Mouse (Mus musculus) liver, embryonic 15.5 days (tissue): ENCODE measurements around the gene Psme2. TPM values are rescaled to one million over a fixed set of nuclear protein-coding genes. Genes with fewer than 3 reads are reported as not detected.
A peak's percentile ranks its signal among the peaks of the same experiment; 100 is the strongest.

Experiments
- ATAC-seq: fragments of 200-750 bp; cut with Nextera tagmentation; 2 replicates; pipeline ENCODE4 v1.8.0; 2017; ENCODE audit warnings: moderate number of reproducible peaks, mild to moderate bottlenecking, moderate library complexity; ENCODE audit not compliant: insufficient read depth
- H3K27ac ChIP-seq: fragments of 300-500 bp; sonication (generic); replicated peaks from 2 replicates; pipeline ENCODE4 v1.5.1; 2015; ENCODE audit warnings: mild to moderate bottlenecking, inconsistent platforms
- H3K27me3 ChIP-seq: fragments of 300-500 bp; sonication (generic); 2 replicates; pipeline ENCODE4 v1.6.1; 2015; ENCODE audit warnings: mild to moderate bottlenecking, inconsistent platforms
- H3K36me3 ChIP-seq: fragments of 300-500 bp; sonication (generic); replicated peaks from 2 replicates; pipeline ENCODE4 v1.6.1; 2015; ENCODE audit warnings: moderate library complexity, mild to moderate bottlenecking, inconsistent platforms
- H3K4me1 ChIP-seq: fragments of 300-500 bp; sonication (generic); replicated peaks from 2 replicates; pipeline ENCODE4 v1.6.1; 2015; ENCODE audit warnings: inconsistent platforms
- H3K4me2 ChIP-seq: fragments of 300-500 bp; sonication (generic); 2 replicates; pipeline ENCODE4 v1.6.1; 2015; ENCODE audit warnings: moderate library complexity, mild to moderate bottlenecking, inconsistent platforms
- H3K4me3 ChIP-seq: fragments of 300-500 bp; sonication (generic); replicated peaks from 2 replicates; pipeline ENCODE4 v1.5.1; 2015; ENCODE audit warnings: mild to moderate bottlenecking, inconsistent platforms
- H3K9ac ChIP-seq: fragments of 300-500 bp; sonication (generic); 2 replicates; pipeline ENCODE4 v1.6.1; 2015; ENCODE audit warnings: moderate library complexity, mild to moderate bottlenecking, inconsistent platforms
- H3K9me3 ChIP-seq: fragments of 300-500 bp; sonication (generic); replicated peaks from 2 replicates; pipeline ENCODE4 v1.6.1; 2016; ENCODE audit warnings: inconsistent platforms
- WGBS: fragments of 180-500 bp; shearing (Covaris S2); methylation state at CpG from one replicate; pipeline ENCODE4 v1.1.7; 2015; ENCODE audit warnings: mixed read lengths; ENCODE audit not compliant: insufficient replicate concordance; 5-methylcytosine and 5-hydroxymethylcytosine counted together
- polyA plus RNA-seq: library from polyadenylated mRNA; unstranded; fragments of >200 nt; fragmentation: Nextera tagmentation; extraction: Ambion mirVana; gene quantifications from 2 replicates; pipeline ENCODE4 v1.2.1, GENCODE M21; 2015

Psme2 gene
- polyA plus RNA-seq, 1 experiment from 2014 or later: 191 TPM

DNA sequence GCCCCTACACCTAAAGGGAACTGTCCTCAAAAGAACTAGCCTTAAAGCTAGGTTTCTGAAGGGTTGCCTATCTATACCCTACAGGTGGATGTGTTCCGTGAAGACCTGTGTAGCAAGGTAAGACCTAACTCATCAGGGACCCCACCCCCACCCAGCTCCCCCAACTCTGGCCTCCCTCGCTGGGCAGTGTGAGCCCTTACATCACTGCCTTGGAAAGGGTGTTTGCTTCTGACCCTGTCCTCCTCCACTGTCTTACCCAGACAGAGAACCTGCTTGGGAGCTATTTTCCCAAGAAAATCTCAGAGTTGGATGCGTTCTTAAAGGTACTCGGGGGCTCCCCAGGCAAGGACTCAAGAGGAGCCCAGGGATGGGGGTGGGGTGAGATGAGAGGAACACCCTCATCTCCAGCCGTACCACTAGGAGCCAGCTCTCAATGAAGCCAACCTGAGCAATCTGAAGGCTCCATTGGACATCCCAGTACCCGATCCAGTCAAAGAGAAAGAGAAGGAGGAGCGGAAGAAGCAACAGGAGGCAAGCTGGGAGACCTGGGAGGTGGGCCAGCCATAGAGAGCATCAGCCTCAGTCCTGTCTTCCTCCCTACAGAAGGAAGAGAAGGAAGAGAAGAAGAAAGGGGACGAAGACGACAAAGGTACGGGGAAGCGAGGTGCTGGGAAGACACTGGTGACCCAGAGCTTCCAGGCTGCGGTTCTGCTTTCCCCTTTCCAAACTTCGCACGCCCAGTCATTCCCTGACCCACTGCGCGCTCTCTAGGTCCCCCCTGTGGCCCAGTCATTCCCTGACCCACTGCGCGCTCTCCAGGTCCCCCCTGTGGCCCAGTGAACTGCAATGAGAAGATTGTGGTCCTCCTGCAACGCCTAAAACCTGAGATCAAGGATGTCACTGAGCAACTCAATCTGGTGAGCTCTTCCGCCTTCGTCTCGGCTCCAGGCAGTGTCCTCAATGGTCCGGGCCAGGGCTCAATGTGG is 11.1 kb downstream of the Psme2 start:
- no peaks in the 10 kb centered on the region for H3K9me3 ChIP-seq
- H3K27me3 ChIP-seq: no peaks in the 10 kb centered on the region
- 0 out of 2 replicates have a peak overlapping the region, but pooled peaks have one; percentile 0 for H3K9ac ChIP-seq
- H3K27ac ChIP-seq: peak overlapping the region; percentile 84
- no peak overlapping the region for H3K4me3 ChIP-seq
- 80% methylated on average over 23 of the region's 23 CpGs for WGBS
- no peak overlapping the region; the same call in 1 of the 2 replicates for H3K4me2 ChIP-seq
- no peak for ATAC-seq
- peaks cover 64% of the 10 kb centered on the region for H3K4me1 ChIP-seq
- H3K36me3 ChIP-seq: peaks cover 29% of the 10 kb centered on the region

DNA sequence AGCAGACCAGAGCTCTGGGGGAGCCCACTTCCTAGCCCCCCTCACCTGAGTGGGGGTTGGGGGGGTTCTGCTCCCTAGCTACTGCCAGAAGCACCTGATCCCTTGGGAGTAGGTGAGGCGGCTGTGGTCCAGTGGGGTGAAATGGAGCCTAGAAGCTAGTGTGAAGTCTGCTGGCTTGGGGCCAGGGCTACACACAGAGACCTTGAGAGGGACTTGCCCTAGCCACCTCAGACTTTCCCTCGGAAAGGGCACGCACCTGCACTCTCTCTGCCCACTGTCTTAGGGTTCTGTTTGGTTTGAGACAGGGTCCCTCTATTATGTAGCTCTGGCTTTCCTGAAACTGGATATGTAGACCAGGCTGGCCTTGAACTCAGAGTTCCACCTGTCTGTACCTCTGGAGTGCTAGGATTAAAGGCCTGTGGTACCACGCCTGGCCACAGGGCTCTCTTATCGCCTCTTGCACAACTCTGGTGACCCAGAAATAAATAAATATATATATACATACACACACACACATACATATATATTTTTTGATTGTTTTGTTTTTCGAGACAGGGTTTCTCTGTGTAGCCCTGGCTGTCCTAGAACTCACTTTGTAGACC is 12.1 kb downstream of the Psme2 start:
- peaks cover 54% of the 10 kb centered on the region for H3K4me1 ChIP-seq

GRCm38 (mm10) chr14:55577871-55578667 is 12.8 kb downstream of the Psme2 start, which contains the start of gene Psme1:
Gene Psme1, plus strand, starts transcription at chr14:55578123.
- WGBS: under 1% methylated on average over 32 of the region's 32 CpGs

More for the DNA sequence above, 12.1 kb downstream of the Psme2 start:
- peak overlapping the region; percentile 85 for H3K9ac ChIP-seq
- WGBS: 6% methylated on average over 6 of the region's 6 CpGs
- H3K27me3 ChIP-seq: no peaks in the 10 kb centered on the region
- H3K4me3 ChIP-seq: peak overlapping the region; percentile 80
- ATAC-seq: peak; percentile 51
- H3K36me3 ChIP-seq: peaks cover 28% of the 10 kb centered on the region
- peak overlapping the region; percentile 90 for H3K4me2 ChIP-seq
- peak overlapping the region; percentile 84 for H3K27ac ChIP-seq
- no peaks in the 10 kb centered on the region for H3K9me3 ChIP-seq

GRCm38 (mm10) chr14:55576376-55576775 is 14.5 kb downstream of the Psme2 start:
- no peak for ATAC-seq
- H3K36me3 ChIP-seq: peaks cover 18% of the 10 kb centered on the region
- no peak overlapping the region for H3K4me2 ChIP-seq
- H3K9ac ChIP-seq: no peak overlapping the region
- H3K9me3 ChIP-seq: no peaks in the 10 kb centered on the region
- H3K27ac ChIP-seq: no peak overlapping the region
- no peak overlapping the region for H3K4me3 ChIP-seq
- H3K4me1 ChIP-seq: peaks cover 46% of the 10 kb centered on the region
- H3K27me3 ChIP-seq: no peaks in the 10 kb centered on the region
- 73% methylated on average over 16 of the region's 16 CpGs for WGBS

More at GRCm38 (mm10) chr14:55577871-55578667, 12.8 kb downstream of the Psme2 start, which contains the start of gene Psme1:
- Histone ChIP-seq H3K36me3 (peaks cover 25% of the 10 kb centered on the region), H3K9me3 (no peaks in the 10 kb centered on the region), H3K4me2 (peak within 1 kb of the TSS; percentile 90), H3K27me3 (no peaks in the 10 kb centered on the region), H3K27ac (peak within 1 kb of the TSS; percentile 84), H3K4me1 (peaks cover 48% of the 10 kb centered on the region), H3K9ac (peak within 1 kb of the TSS; percentile 85), H3K4me3 (peak within 1 kb of the TSS; percentile 80)
- ATAC-seq: peak; percentile 78

DNA sequence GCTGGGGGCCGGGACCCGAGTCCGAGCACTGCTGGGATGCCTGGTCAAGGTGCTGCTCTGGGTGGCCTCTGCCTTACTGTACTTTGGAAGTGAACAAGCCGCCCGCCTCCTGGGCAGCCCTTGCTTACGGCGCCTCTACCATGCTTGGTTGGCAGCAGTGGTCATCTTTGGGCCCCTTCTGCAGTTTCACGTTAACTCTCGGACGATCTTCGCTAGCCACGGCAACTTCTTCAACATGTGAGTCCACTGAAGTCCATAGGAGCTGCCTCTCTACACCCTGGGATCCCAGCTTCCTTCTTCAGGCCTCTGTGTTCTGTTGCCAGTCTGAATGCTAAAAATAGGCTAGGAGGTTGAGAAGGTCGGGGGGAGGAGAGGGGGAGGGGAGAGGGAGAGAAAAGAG is 15.2 kb downstream of the Psme2 start:
- H3K27me3 ChIP-seq: no peaks in the 10 kb centered on the region
- no peak overlapping the region for H3K4me3 ChIP-seq
- H3K36me3 ChIP-seq: peaks cover 14% of the 10 kb centered on the region
- no peak overlapping the region for H3K9ac ChIP-seq
- no peak overlapping the region for H3K27ac ChIP-seq
- 58% methylated on average over 13 of the region's 13 CpGs for WGBS
- H3K4me1 ChIP-seq: peaks cover 51% of the 10 kb centered on the region
- ATAC-seq: no peak
- H3K4me2 ChIP-seq: no peak overlapping the region
- no peaks in the 10 kb centered on the region for H3K9me3 ChIP-seq

DNA sequence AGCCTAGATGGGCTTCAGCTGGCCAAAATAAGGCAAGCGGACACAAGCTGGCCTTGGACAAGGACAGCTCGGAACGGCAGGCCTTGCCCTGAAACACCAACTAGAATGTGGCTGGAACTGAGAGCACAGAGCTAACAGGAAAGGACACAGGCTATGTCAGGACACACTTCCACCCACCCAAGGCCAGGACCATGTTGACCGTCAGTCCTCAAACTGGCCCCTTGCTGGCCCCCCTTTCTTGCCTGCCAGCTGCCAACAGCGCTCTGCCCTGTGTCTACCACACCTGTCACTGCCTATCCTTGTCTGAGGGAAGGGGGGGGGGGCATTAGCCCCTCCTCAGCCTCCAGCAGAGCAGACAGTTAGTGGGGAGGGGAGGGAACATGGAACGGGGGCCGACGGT is 15.6 kb downstream of the Psme2 start, which contains the start of gene Fitm1:
Gene Fitm1 (plus strand): TSS at position 316 of the 400 bp plus-strand sequence.
- H3K27me3 ChIP-seq: no peaks in the 10 kb centered on the region
- H3K4me1 ChIP-seq: peaks cover 55% of the 10 kb centered on the region
- H3K27ac ChIP-seq: no peak within 1 kb of the TSS
- no peaks in the 10 kb centered on the region for H3K9me3 ChIP-seq
- no peak for ATAC-seq
- no peak within 1 kb of the TSS for H3K4me2 ChIP-seq
- H3K36me3 ChIP-seq: peaks cover 13% of the 10 kb centered on the region
- H3K9ac ChIP-seq: no peak within 1 kb of the TSS
- 72% methylated on average over 8 of the region's 8 CpGs for WGBS
- no peak within 1 kb of the TSS for H3K4me3 ChIP-seq

- ATAC-seq: no peak
Observed at GRCm38 (mm10) chr14:55571760-55572159, 19.2 kb downstream of the Psme2 start.

GRCm38 (mm10) chr14:55570588-55570987 is 20.3 kb downstream of the Psme2 start:
- Histone ChIP-seq H3K27me3 (no peaks in the 10 kb centered on the region), H3K9ac (no peak overlapping the region), H3K4me2 (no peak overlapping the region), H3K4me1 (peaks cover 22% of the 10 kb centered on the region), H3K36me3 (peaks cover 52% of the 10 kb centered on the region), H3K27ac (no peak overlapping the region), H3K4me3 (no peak overlapping the region), H3K9me3 (no peaks in the 10 kb centered on the region)
- WGBS: 73% methylated on average over 2 of the region's 2 CpGs
- ATAC-seq: no peak

More at GRCm38 (mm10) chr14:55571760-55572159, 19.2 kb downstream of the Psme2 start:
- H3K4me3 ChIP-seq: no peak overlapping the region
- H3K4me2 ChIP-seq: no peak overlapping the region
- no peaks in the 10 kb centered on the region for H3K27me3 ChIP-seq
- no peaks in the 10 kb centered on the region for H3K9me3 ChIP-seq
- peaks cover 40% of the 10 kb centered on the region for H3K36me3 ChIP-seq
- peak overlapping the region; percentile 29; the same call in 1 of the 2 replicates for H3K27ac ChIP-seq
- H3K9ac ChIP-seq: no peak overlapping the region; the same call in 1 of the 2 replicates
- peaks cover 32% of the 10 kb centered on the region for H3K4me1 ChIP-seq

- H3K4me2 ChIP-seq: no peak overlapping the region
- peaks cover 24% of the 10 kb centered on the region for H3K4me1 ChIP-seq
- H3K36me3 ChIP-seq: peaks cover 83% of the 10 kb centered on the region
- no peak overlapping the region for H3K4me3 ChIP-seq
- H3K9ac ChIP-seq: no peak overlapping the region
- ATAC-seq: no peak
- 82% methylated on average over 3 of the region's 3 CpGs for WGBS
- no peaks in the 10 kb centered on the region for H3K27me3 ChIP-seq
- no peak overlapping the region for H3K27ac ChIP-seq
- H3K9me3 ChIP-seq: no peaks in the 10 kb centered on the region
Observed at GRCm38 (mm10) chr14:55567496-55567895, 23.4 kb downstream of the Psme2 start.

DNA sequence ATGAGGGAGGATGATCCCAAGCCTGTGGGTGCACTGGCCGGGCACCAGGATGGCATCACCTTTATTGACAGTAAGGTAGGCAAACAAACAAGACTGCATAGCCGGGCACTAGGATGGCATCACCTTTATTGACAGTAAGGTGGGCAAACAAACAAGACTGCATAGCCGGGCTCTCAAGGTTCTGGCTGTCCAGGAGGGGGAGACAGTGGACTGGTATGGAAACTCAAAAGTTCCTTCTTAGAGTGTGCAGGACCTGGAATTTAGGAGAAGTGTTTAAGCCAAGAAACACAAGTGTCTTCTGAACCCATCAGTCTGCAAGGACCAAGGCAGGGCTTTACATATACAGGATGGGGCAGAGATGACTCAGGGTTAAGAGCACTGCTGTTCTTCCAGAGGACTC is 25.2 kb downstream of the Psme2 start:
- peaks cover 27% of the 10 kb centered on the region for H3K4me1 ChIP-seq
- H3K9me3 ChIP-seq: no peaks in the 10 kb centered on the region
- H3K4me3 ChIP-seq: no peak overlapping the region
- 70% methylated on average over 3 of the region's 3 CpGs for WGBS
- peaks cover 95% of the 10 kb centered on the region for H3K36me3 ChIP-seq
- no peak for ATAC-seq
- no peak overlapping the region for H3K27ac ChIP-seq
- no peak overlapping the region for H3K4me2 ChIP-seq
- H3K9ac ChIP-seq: no peak overlapping the region
- no peaks in the 10 kb centered on the region for H3K27me3 ChIP-seq
